Mouse (Mus musculus) midbrain, postnatal 0 days (tissue): Measurements from ENCODE around the gene Barx1. TPM values are rescaled to one million over a fixed set of nuclear protein-coding genes. Genes with fewer than 3 reads are reported as not detected.

Source experiments
- ATAC-seq: fragments of 200-750 bp; cut with Nextera tagmentation; 2 replicates; pipeline ENCODE4 v1.8.0; 2017; ENCODE audit warnings: moderate number of reproducible peaks, mild to moderate bottlenecking, moderate TSS enrichment, moderate library complexity; ENCODE audit not compliant: low FRiP score
- DNase-seq: peaks from one replicate; pipeline ENCODE4 v3.0.0-alpha.2; 2015; ENCODE audit warnings: low spot score
- H3K27ac ChIP-seq: fragments of 300-500 bp; sonication (generic); 2 replicates; pipeline ENCODE4 v1.5.1; 2014; ENCODE audit warnings: low read depth, mild to moderate bottlenecking, low read length, mixed read lengths
- H3K27me3 ChIP-seq: fragments of 300-500 bp; sonication (generic); 2 replicates; pipeline ENCODE4 v1.6.1; 2014; ENCODE audit warnings: low read length, control low read depth, mixed read lengths; ENCODE audit not compliant: insufficient read depth
- H3K36me3 ChIP-seq: fragments of 300-500 bp; sonication (generic); 2 replicates; pipeline ENCODE4 v1.6.1; 2014; ENCODE audit warnings: low read length, control low read depth, mixed read lengths; ENCODE audit not compliant: insufficient read depth
- H3K4me1 ChIP-seq: fragments of 300-500 bp; sonication (generic); 2 replicates; pipeline ENCODE4 v1.6.1; 2014; ENCODE audit warnings: mild to moderate bottlenecking, control low read depth, antibody characterized with exemption, low read length, mixed read lengths; ENCODE audit not compliant: insufficient read depth
- H3K4me2 ChIP-seq: fragments of 300-500 bp; sonication (generic); 2 replicates; pipeline ENCODE4 v1.6.1; 2014; ENCODE audit warnings: low read depth, mild to moderate bottlenecking, low read length, mixed read lengths; ENCODE audit not compliant: poor library complexity, severe bottlenecking
- H3K4me3 ChIP-seq: fragments of 300-500 bp; sonication (generic); 2 replicates; pipeline ENCODE4 v1.5.1; 2014; ENCODE audit warnings: low read depth, mild to moderate bottlenecking, low read length, moderate library complexity
- H3K9ac ChIP-seq: fragments of 300-500 bp; sonication (generic); replicated peaks from 2 replicates; pipeline ENCODE4 v1.6.1; 2014; ENCODE audit warnings: mild to moderate bottlenecking, low read length, moderate library complexity, mixed read lengths; ENCODE audit not compliant: poor library complexity, severe bottlenecking
- H3K9me3 ChIP-seq: fragments of 300-500 bp; sonication (generic); 2 replicates; pipeline ENCODE4 v1.6.1; 2016; ENCODE audit warnings: low read length, control low read depth
- CTCF ChIP-seq: IDR thresholded peaks from 2 replicates; pipeline ENCODE4 v1.5.1; 2016; ENCODE audit warnings: antibody characterized with exemption, mild to moderate bottlenecking
- WGBS: fragments of 180-500 bp; shearing (Covaris S2); extraction: QIAGEN DNeasy Blood & Tissue Kit; methylation state at CpG from one replicate; pipeline ENCODE4 v1.1.7; 2014; 5-methylcytosine and 5-hydroxymethylcytosine counted together
- polyA plus RNA-seq: library from polyadenylated mRNA; unstranded; fragments of >200 nt; fragmentation: Nextera tagmentation; extraction: Ambion mirVana; gene quantifications from 2 replicates; pipeline ENCODE4 v1.2.1, GENCODE M21; 2015
- total RNA-seq: library from RNA; depleted of rRNA; stranded (reverse); fragments of >200 nt; gene quantifications from 2 replicates; pipeline ENCODE4 v1.2.3, GENCODE M21; 2014

Barx1 gene
- total and polyA plus RNA-seq, 2 experiments from 2014 or later = not detected

- no peaks in the 10 kb centered on the region for H3K9me3 ChIP-seq
- ATAC-seq = no peak
- H3K4me3 ChIP-seq = no peak overlapping the region
- WGBS = under 1% methylated on average over 33 of the region's 33 CpGs
- peaks cover 3% of the 10 kb centered on the region; the same call in 1 of the 2 replicates for H3K4me1 ChIP-seq
- H3K36me3 ChIP-seq = no peaks in the 10 kb centered on the region
- no peak overlapping the region for H3K4me2 ChIP-seq
- DNase-seq = no peak
- no peak overlapping the region for H3K27ac ChIP-seq
- no peak for TF ChIP-seq CTCF
- peaks cover 70% of the 10 kb centered on the region for H3K27me3 ChIP-seq
- H3K9ac ChIP-seq = no peak overlapping the region
These were observed 4.1 kb upstream of the Barx1 start for GRCm38 (mm10) chr13:48658588-48659253.

DNA sequence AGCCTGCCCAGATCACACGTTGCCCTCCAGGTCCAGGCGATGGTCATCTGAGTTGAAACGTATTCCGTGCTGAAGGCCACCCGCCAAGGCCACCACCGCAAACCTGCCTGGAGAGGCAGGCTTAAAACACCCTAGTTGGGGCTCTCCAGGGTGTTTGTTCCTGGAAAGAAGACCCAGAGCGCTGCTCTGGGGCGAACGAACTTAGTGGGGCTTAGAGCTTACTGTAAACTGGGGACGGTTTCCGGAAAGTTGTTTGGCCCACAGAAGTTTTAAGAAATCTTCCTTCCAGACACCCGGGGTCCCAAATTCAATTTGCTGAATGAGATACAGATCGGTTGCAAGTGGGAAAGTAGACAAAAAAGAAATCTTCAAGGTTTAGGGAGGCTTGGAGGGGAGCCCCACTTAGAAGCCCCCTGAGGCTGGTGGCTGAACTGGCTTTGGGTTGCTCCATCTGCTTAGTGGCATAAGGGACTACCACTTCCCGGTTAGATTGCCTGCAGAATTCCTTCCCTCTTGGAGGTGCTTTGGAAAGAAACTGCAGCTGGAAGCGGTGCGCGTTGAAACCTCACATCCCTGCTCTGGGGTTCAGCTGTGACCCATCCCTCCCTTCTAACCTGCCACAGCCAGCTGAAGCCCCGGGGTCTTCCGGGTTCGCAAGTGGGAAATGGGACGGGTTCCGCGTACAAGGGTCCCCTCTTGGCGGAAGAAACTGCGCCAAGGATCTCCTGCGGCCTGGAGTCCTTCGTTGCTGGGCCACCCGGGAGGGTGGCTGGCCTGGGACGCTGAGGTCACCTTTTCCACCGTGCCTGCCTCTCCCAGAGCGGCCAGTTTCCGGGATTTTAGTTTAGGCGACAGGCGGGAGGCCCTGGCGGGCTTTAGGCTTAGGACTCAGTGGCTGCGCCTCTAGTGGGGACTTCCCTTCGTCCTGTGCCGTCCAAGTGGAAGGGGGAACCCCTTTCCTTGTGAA is 3.3 kb upstream of the Barx1 start:
- ATAC-seq = no peak
- no peak overlapping the region for H3K9ac ChIP-seq
- H3K9me3 ChIP-seq = no peaks in the 10 kb centered on the region
- no peaks in the 10 kb centered on the region for H3K36me3 ChIP-seq
- H3K4me3 ChIP-seq = no peak overlapping the region
- H3K27me3 ChIP-seq = peaks cover 77% of the 10 kb centered on the region
- TF ChIP-seq CTCF = no peak
- H3K27ac ChIP-seq = no peak overlapping the region
- peaks cover 3% of the 10 kb centered on the region; the same call in 1 of the 2 replicates for H3K4me1 ChIP-seq
- DNase-seq = no peak
- 2% methylated on average over 38 of the region's 38 CpGs for WGBS
- no peak overlapping the region for H3K4me2 ChIP-seq

DNA sequence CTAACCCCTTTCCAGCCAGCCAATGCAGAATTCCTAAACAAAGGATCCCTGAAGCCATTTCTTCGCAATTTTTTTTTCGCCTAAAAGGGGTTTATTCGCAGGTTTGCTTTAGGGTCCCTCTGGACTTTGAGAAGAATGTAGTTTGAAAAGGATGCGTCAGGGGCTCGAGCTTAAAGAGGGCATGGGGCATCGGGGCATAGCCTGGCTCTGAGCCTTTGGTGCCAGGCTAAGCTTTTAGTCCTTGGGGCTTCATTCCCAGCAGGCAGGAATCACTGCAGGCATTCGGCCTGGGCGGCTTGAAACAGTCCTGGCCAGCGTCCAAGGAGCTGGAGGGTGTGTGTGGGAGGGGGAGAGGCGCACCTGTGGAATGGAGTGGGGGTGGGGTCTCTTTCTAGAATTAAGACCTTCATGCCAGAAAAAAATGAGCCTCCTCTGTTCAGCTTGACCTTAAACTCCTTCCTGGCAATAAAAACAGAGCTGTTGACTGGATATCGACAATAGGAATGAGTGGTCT is 2.5 kb upstream of the Barx1 start:
- H3K9ac ChIP-seq = no peak overlapping the region
- TF ChIP-seq CTCF = no peak
- H3K27me3 ChIP-seq = peaks cover 80% of the 10 kb centered on the region
- H3K4me3 ChIP-seq = no peak overlapping the region
- H3K4me1 ChIP-seq = peaks cover 3% of the 10 kb centered on the region; the same call in 1 of the 2 replicates
- no peak overlapping the region for H3K27ac ChIP-seq
- H3K36me3 ChIP-seq = no peaks in the 10 kb centered on the region
- no peaks in the 10 kb centered on the region for H3K9me3 ChIP-seq
- ATAC-seq (no peak), DNase-seq (no peak)
- H3K4me2 ChIP-seq = no peak overlapping the region
- 2% methylated on average over 11 of the region's 11 CpGs for WGBS

- Histone ChIP-seq H3K27ac (no peak overlapping the region), H3K4me2 (no peak overlapping the region), H3K4me1 (peaks cover 3% of the 10 kb centered on the region; the same call in 1 of the 2 replicates), H3K9me3 (no peaks in the 10 kb centered on the region), H3K36me3 (no peaks in the 10 kb centered on the region), H3K4me3 (no peak overlapping the region), H3K9ac (no peak overlapping the region), H3K27me3 (peaks cover 80% of the 10 kb centered on the region)
- ATAC-seq (no peak), DNase-seq (no peak)
- no peak for TF ChIP-seq CTCF
- WGBS = 10% methylated on average over 6 of the region's 6 CpGs
These were observed 2.1 kb upstream of the Barx1 start for GRCm38 (mm10) chr13:48660741-48661140.

GRCm38 (mm10) chr13:48661561-48661960 is 1.2 kb upstream of the Barx1 start:
- Histone ChIP-seq H3K36me3 (no peaks in the 10 kb centered on the region), H3K27me3 (peaks cover 80% of the 10 kb centered on the region), H3K4me2 (no peak overlapping the region), H3K27ac (no peak overlapping the region), H3K9me3 (no peaks in the 10 kb centered on the region), H3K4me1 (peaks cover 3% of the 10 kb centered on the region; the same call in 1 of the 2 replicates), H3K9ac (no peak overlapping the region), H3K4me3 (no peak overlapping the region)
- TF ChIP-seq CTCF = no peak
- ATAC-seq (no peak), DNase-seq (no peak)
- 0% methylated on average over 1 of the region's 1 CpGs for WGBS
